Mouse (Mus musculus) cerebellum, adult 11 months (tissue): ENCODE measurements around the gene Chka.

Experiments used
- DNase-seq: peaks from one replicate; pipeline ENCODE4 v3.0.0; 2022

Chka gene

DNA sequence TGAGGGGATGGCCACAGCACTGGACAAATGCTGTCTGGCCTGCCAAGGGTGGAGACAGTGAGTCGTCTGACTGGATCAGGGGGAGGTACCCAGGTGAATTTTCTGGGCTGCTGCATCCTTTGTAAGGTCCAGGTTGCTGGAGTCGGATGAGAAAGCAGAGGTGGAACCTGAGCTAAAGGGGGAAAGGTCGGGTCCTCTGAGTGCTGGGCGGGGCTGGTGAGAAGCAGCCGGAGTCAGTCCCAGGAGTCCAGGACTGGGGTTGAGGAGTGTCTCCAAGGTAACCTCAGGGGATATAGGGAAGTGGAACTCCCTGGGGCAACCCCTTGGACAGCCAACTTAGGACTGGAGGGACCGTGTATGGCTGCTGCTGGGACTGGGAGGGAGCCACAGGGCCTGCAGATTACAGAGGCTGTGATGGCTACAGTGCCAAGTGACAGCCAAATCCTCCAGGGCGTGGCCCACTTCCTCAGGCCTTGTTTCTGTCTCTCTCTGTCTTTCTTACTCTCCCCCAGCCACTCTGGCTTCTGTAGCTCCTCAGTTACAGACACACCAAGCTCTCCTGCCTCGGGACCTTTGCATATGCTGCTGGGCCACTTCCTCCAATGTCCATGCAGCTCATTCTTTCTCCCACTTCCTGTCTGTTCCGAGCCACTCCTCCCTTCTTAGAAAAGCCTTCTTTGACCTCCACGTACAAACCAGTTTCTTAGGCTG, 71.2 kb downstream of the Chka start:
- no peak for DNase-seq

DNA sequence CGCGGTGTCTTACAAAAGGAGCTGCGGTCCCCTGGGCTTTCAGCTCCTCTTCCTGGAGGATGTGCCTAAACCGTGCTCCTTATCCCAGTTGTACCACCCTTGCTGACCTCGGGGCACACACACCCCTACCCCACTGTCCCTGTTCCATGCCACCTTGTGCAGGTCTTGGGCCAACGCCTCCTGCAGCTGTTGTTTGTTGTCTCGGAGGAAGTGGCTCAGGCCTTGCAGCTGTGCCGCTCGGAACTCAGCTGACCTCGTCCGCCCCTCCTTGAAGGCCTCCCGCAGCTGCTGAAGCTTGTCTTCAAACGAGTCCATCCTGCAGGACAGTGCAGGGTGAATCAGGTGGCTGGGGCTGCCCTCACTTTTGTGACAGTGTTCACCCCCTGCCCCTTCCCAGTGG, 72.0 kb downstream of the Chka start:
- DNase-seq, result no peak

GRCm38 (mm10) chr19:3924190-3924589, 72.6 kb downstream of the Chka start:
- DNase-seq, result no peak

GRCm38 (mm10) chr19:3924868-3925267, 73.3 kb downstream of the Chka start:
- DNase-seq, result no peak

GRCm38 (mm10) chr19:3925859-3926258, 74.3 kb downstream of the Chka start:
- no peak for DNase-seq

DNA sequence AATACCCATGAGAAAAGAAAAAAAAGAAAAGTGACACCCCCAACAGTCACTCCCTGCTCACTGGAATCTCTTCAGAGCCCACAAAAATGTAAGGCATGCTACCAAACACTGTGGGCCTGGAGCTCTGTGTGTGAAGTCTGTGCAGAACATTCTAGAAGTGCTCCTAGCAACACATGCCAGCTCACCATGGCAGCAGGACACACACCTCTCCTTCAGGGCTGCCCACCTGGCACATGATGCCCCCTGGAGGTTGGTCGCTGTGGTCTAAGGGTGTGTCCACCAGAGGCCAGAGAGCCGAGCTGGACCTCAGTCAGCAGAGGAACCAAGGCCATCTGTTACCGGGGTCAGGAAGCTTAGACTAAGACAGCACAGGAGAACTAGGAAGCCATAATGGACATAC, 74.7 kb downstream of the Chka start:
- peak; percentile 42 for DNase-seq

GRCm38 (mm10) chr19:3926685-3927084, 75.1 kb downstream of the Chka start:
- DNase-seq, result no peak

DNA sequence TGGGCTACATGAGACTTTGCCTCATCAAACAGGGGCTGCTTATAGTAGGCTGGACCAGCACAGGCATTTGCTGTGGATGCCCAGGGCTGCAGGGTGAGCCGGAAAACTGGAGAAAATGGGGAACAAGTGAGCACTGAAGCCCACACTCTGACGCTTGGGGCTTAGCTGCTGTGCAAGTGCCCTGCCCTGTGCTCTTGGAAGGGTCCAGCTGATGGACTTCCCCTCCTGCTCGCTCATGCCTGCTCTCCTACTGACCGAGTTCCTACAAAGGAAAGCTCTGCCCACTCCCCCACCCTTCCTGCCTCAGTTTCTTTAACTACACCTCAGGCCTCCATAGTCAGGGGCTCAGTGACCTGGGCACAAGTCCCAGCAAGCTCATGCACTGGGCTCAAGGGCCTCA, 76.4 kb downstream of the Chka start:
- DNase-seq, result no peak

DNA sequence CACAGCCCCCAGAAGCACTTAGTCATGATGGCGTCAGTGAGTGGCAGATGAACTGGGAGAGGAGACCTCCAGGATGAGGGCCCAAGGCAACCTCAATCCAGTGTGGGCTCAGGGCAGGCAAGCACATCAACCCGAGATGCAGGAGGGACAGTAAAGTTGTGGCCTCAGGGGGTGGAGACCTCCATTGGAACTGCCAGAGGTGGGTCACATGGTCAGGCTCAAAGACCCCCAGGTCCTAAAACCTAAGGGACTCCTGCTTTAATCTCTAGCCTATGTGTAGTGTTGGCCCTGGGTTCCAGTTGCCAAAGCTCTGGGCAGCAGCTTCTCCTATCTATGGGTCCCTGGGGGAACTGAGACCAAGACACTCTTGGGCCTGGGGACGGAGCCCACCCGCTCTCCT, 77.2 kb downstream of the Chka start:
- DNase-seq, result no peak

- DNase-seq, result peak; percentile 89
Measured at GRCm38 (mm10) chr19:3929211-3929941, 77.8 kb downstream of the Chka start, which contains the start of gene Aldh3b1. Gene Aldh3b1, minus strand, starts transcription at chr19:3929808.

DNA sequence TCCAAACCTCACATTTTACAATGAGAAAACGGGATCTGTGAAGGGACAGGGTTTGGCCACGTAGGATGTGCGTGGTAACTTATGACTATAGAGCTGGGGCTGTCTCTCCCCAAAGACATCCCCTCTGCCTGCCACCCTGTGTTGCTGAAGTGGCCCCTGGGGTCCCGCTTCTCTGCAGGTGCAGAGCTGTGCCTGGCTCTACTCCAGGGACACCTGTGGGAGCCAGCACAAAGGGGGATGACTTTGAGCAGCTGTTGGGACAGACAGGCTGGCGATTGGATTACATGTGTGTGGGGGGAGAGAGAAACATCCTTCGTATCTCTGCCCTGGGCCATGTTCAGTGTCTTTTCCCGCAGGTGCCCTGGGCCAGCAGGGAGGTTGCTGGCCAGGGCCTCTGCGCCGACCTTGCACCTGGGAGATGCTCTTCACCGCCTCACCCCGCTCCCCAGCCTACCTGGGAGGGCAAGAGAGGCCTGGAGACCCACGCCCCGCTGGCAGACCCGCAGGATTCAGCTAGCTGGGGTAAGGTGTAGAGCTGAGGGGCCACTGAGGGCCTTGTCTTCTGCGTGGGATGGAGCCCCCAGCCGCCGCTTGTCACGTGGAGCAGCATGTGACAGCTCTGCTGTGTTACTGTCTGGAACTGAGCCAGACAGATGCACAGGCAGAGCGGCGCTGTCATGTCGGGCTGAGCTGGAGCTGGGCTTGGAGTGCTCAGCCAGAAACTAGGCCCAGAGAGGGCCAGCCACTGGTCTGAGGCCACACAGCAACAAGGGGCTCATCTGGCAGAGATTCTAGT, 78.9 kb downstream of the Chka start:
- DNase-seq, result no peak

GRCm38 (mm10) chr19:3931716-3932115, 80.1 kb downstream of the Chka start:
- no peak for DNase-seq

- no peak for DNase-seq
Measured at GRCm38 (mm10) chr19:3935032-3935895, 83.7 kb downstream of the Chka start, which contains the start of gene Unc93b1. Gene Unc93b1, plus strand, starts transcription at chr19:3935186.

DNA sequence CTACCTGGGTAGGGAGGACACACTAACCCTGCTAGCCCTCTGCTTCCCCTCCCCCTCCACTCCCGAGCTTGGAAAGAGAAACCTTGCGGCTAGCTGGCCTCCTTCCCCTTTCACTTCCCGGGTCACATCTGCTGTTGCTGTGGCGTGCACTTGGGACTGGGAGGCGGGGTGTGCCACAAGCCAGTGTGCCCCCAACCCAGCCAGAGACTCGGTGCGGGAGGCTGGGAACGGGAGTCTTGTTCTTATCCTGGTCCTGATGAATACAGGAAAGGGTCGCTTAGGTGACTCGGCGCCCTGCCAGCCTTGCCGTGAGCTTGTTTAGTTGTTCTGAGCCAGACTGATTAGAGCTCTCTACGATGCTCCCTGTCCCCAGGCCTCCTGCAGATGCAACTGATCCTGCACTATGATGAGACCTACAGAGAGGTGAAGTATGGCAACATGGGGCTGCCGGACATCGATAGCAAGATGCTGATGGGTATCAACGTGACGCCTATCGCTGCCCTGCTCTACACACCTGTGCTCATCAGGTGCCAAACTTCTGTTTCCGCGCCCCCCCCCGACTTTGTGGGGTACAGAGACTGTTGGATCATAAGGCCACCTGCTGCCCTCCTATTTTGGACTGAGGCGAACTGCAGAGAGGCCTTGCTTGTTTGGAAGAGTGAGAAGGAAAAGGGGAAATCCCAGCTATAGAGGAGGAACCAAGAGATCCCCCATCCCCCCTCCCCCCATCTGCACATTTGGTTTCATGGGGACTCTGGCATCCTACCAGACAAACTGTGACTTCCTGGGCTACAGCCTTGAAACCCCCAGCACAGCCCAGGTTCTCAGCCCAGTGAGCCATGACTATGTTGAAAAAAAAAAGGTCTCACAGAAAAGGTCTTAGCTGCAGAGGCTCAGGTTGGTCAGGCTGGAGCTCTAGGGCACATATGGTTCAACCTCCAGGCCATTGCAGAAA, 84.6 kb downstream of the Chka start:
- peak; percentile 35 for DNase-seq

GRCm38 (mm10) chr19:3942315-3942714, 90.7 kb downstream of the Chka start:
- DNase-seq, result no peak

DNA sequence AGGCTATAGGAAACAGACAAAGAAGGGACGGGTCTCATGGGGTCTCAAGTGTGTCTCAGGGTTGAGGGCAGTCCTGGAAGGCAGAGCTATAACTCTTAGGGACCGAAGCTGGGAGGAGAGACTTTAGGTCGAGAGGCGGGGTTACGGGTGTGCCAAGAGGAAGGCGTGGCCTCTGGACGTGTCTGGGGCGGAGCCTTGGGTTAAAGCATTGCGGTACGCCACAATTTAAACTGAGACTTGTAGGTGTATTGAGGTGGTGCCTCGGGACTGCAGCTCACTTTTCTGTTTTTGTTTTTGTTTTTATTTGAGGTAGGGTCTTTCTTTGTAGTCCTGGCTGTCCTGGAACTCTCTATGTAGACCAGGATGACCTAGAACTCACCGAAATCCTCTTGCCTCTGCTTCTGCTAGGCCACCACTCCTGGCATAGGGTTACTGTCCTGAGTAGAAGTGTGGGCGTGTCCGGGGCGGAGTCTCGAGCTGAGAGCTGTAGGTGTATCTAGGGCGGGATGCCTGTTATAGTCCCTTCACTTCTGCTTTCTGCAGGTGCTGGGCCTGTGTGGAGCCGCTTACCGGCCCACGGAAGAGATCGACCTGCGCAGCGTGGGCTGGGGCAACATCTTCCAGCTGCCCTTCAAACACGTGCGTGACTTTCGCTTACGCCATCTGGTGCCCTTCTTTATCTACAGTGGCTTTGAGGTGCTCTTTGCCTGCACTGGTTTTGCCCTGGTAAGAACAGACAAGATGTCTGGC, 91.6 kb downstream of the Chka start:
- no peak for DNase-seq
